Mouse (Mus musculus) urinary bladder, adult 2 months (tissue): Measurements from ENCODE around the gene Tmco3. TPM values are rescaled to one million over a fixed set of nuclear protein-coding genes. Genes with fewer than 3 reads are reported as not detected.

Experiments
- polyA plus RNA-seq: library from polyadenylated mRNA; depleted of rRNA; stranded (reverse); fragments of >200 nt; gene quantifications from 2 replicates; pipeline ENCODE4 v1.2.3, GENCODE M21; 2012; rRNA removed

Tmco3 gene
- polyA plus RNA-seq, 1 experiment: 22.1 TPM

Other genes starting within 250 kb of the Tmco3 start
- gene Proz, start 227.3 kb upstream of the Tmco3 start, polyA plus RNA-seq: 0.01 and 0.03 TPM in 2 replicates
- gene Pcid2, start 182.7 kb upstream of the Tmco3 start, polyA plus RNA-seq: 23.8 and 24.5 TPM in 2 replicates
- gene Cul4a, start 182.6 kb upstream of the Tmco3 start, polyA plus RNA-seq: 55.7 and 58.2 TPM in 2 replicates
- gene Lamp1, start 129.0 kb upstream of the Tmco3 start, polyA plus RNA-seq: 555 and 563 TPM in 2 replicates
- gene Grtp1, start 87.6 kb upstream of the Tmco3 start, polyA plus RNA-seq: 14.2 and 14.9 TPM in 2 replicates
- 0.36 and 0.81 TPM in 2 replicates for gene Adprhl1, start 34.0 kb upstream of the Tmco3 start, polyA plus RNA-seq
- 27.7 and 28.2 TPM in 2 replicates for gene Dcun1d2, start 59 bp upstream of the Tmco3 start, polyA plus RNA-seq
- 69.6 and 83.9 TPM in 2 replicates for gene Tfdp1, start 50.6 kb downstream of the Tmco3 start, polyA plus RNA-seq
- not detected in 2 replicates for gene Atp4b, start 108.6 kb downstream of the Tmco3 start, polyA plus RNA-seq
- gene Grk1, start 116.9 kb downstream of the Tmco3 start, polyA plus RNA-seq: 0.01 TPM in 2 replicates
- gene Tmem255b, start 147.0 kb downstream of the Tmco3 start, polyA plus RNA-seq: 4.7 and 4.8 TPM in 2 replicates
- 265 and 305 TPM in 2 replicates for gene Gas6, start 206.3 kb downstream of the Tmco3 start, polyA plus RNA-seq